Mouse (Mus musculus) limb, embryonic 14.5 days (tissue): Measurements from ENCODE around the gene Snx33. TPM values are rescaled to one million over a fixed set of nuclear protein-coding genes. Genes with fewer than 3 reads are reported as not detected.

Experiments
- ATAC-seq: fragments of 200-750 bp; cut with Nextera tagmentation; 2 replicates; pipeline ENCODE4 v1.8.0; 2017; ENCODE audit warnings: low read depth, moderate number of reproducible peaks, moderate TSS enrichment; ENCODE audit not compliant: low FRiP score
- DNase-seq: peaks from one replicate; pipeline ENCODE4 v3.0.0-alpha.2; 2015; ENCODE audit warnings: low spot score
- H3K27ac ChIP-seq: fragments of 300-500 bp; sonication (generic); replicated peaks from 2 replicates; pipeline ENCODE4 v1.5.1; 2014; ENCODE audit warnings: low read depth, mild to moderate bottlenecking, low read length, moderate library complexity, mixed read lengths
- H3K27me3 ChIP-seq: fragments of 300-500 bp; sonication (generic); 2 replicates; pipeline ENCODE4 v1.6.1; 2014; ENCODE audit warnings: low read length, mixed read lengths; ENCODE audit not compliant: control insufficient read depth, insufficient read depth
- H3K36me3 ChIP-seq: fragments of 300-500 bp; sonication (generic); 2 replicates; pipeline ENCODE4 v1.6.1; 2014; ENCODE audit warnings: mild to moderate bottlenecking, low read length, moderate library complexity, mixed read lengths; ENCODE audit not compliant: control insufficient read depth, insufficient read depth
- H3K4me1 ChIP-seq: fragments of 300-500 bp; sonication (generic); 2 replicates; pipeline ENCODE4 v1.6.1; 2014; ENCODE audit warnings: antibody characterized with exemption, low read length, mixed read lengths; ENCODE audit not compliant: control insufficient read depth, insufficient read depth
- H3K4me2 ChIP-seq: fragments of 300-500 bp; sonication (generic); replicated peaks from 2 replicates; pipeline ENCODE4 v1.6.1; 2014; ENCODE audit warnings: low read depth, mild to moderate bottlenecking, low read length, moderate library complexity; ENCODE audit not compliant: severe bottlenecking
- H3K4me3 ChIP-seq: fragments of 300-500 bp; sonication (generic); replicated peaks from 2 replicates; pipeline ENCODE4 v1.5.1; 2014; ENCODE audit warnings: low read length
- H3K9ac ChIP-seq: fragments of 300-500 bp; sonication (generic); 2 replicates; pipeline ENCODE4 v1.6.1; 2014; ENCODE audit warnings: mild to moderate bottlenecking, low read depth, low read length, moderate library complexity; ENCODE audit not compliant: severe bottlenecking
- H3K9me3 ChIP-seq: fragments of 300-500 bp; sonication (generic); 2 replicates; pipeline ENCODE4 v1.6.1; 2016; ENCODE audit warnings: low read length; ENCODE audit not compliant: control insufficient read depth
- POLR2A ChIP-seq: fragments of 200-500 bp; IDR thresholded peaks from 2 replicates; pipeline ENCODE4 v1.8.0; 2012; ENCODE audit warnings: inconsistent platforms, mild to moderate bottlenecking, moderate library complexity, borderline replicate concordance; ENCODE audit not compliant: insufficient read depth, insufficient read length; ENCODE audit errors: extremely low read depth
- WGBS: fragments of 180-500 bp; shearing (Covaris S2); extraction: QIAGEN DNeasy Blood & Tissue Kit; methylation state at CpG from one replicate; pipeline ENCODE4 v1.1.7; 2014; 5-methylcytosine and 5-hydroxymethylcytosine counted together
- polyA plus RNA-seq, 2 experiments: library from polyadenylated mRNA; depleted of rRNA in 1 of 2; stranded (reverse) in 1 of 2; unstranded in 1 of 2; fragments of >200 nt; fragmentation: Nextera tagmentation in 1 of 2; extraction: Ambion mirVana in 1 of 2; gene quantifications; 2 replicates each; pipeline versions ENCODE4 v1.2.1 to v1.2.3; 2012 to 2014

Snx33 gene
- polyA plus RNA-seq, 2 experiments: 8.1 to 11.4 TPM

DNA sequence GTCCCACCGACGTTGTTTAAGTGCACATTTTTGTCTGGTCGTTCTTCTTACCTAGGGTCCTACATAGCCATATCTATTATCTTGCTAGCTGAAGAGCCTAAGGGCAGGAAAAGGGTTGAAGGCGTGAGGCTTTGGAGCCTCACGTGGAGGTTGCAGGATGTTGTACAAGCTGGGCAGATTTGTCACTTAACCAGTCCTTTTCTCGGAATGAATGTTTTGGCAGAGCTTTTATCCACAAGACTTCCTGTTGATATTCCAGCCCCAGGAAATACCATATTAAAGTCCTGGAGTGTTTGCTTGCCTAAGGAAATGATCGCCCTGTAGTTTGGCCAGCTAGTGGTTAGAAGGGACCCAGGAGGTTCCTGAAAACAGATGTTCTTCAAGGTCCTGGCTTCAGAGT lies 10.2 kb upstream of the Snx33 start:
- H3K9ac ChIP-seq: peak overlapping the region; percentile 77
- H3K4me3 ChIP-seq: peak overlapping the region; percentile 76
- peak overlapping the region; percentile 84 for H3K27ac ChIP-seq
- TF ChIP-seq POLR2A: no peak
- WGBS: under 1% methylated on average over 7 of the region's 7 CpGs
- DNase-seq (no peak), ATAC-seq (no peak)
- H3K9me3 ChIP-seq: no peaks in the 10 kb centered on the region
- no peaks in the 10 kb centered on the region for H3K36me3 ChIP-seq
- peak overlapping the region; percentile 73 for H3K4me2 ChIP-seq
- H3K27me3 ChIP-seq: no peaks in the 10 kb centered on the region
- peaks cover 11% of the 10 kb centered on the region for H3K4me1 ChIP-seq

DNA sequence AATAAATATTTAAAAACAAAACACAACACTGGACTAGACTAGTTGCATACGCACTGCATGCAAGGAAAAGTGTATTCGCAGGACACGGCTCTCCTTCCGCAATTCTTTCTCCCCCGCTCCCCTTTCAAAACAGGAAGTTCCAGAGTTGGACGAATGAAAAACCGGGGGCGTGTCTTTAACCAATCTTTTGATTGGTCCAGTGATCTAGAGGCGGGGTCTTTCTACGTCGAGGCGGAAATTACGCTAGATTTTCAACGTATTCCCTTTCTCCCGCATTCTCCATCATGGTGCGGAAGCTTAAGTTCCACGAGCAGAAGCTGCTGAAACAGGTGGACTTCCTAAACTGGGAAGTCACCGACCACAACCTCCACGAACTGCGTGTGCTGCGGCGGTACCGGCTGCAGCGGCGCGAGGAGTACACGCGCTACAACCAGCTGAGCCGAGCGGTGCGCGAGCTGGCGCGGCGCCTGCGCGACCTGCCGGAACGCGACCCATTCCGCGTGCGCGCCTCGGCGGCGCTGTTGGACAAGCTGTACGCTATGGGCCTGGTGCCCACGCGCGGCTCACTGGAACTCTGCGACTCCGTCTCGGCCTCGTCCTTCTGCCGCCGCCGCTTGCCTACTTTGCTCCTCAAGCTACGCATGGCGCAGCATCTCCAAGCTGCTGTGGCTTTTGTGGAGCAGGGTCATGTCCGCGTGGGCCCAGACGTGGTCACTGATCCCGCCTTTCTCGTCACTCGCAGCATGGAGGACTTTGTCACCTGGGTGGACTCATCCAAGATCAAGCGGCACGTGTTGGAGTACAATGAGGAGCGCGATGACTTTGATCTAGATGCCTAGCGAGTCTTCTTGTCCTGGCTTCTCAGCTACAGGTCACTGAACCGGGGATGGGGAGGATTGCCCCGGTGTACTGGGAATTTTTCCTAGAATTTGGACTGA lies 9.3 kb upstream of the Snx33 start, which contains the start of gene Imp3:
Gene Imp3, plus strand, starts transcription at position 253 of the 938 bp plus-strand sequence.
- TF ChIP-seq POLR2A: no peak
- H3K4me2 ChIP-seq: peak within 1 kb of the TSS; percentile 73
- H3K4me1 ChIP-seq: peaks cover 11% of the 10 kb centered on the region
- H3K9ac ChIP-seq: peak within 1 kb of the TSS; percentile 77
- WGBS: under 1% methylated on average over 73 of the region's 73 CpGs
- H3K27ac ChIP-seq: peak within 1 kb of the TSS; percentile 84
- DNase-seq (peak; percentile 100), ATAC-seq (peak; percentile 95)
- H3K36me3 ChIP-seq: no peaks in the 10 kb centered on the region
- no peaks in the 10 kb centered on the region for H3K9me3 ChIP-seq
- peak within 1 kb of the TSS; percentile 76 for H3K4me3 ChIP-seq
- no peaks in the 10 kb centered on the region for H3K27me3 ChIP-seq

DNA sequence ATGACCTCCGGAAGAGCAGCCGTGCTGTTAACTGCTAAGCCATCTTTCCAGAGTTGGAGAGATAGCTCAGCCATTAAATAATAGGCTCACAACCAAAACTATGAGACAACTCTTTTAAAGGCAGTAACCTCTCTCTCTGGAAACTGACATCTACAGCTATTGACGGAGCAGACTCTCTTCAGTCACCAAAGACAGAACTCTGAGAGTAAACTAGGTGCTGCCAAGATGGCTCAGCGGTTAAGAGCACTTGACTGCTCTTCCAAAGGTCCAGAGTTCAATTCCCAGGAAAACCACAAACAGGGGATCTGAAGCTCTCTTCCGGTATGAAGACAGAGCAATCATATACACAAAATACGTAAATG lies 8.7 kb upstream of the Snx33 start:
- Histone ChIP-seq H3K4me1 (peaks cover 11% of the 10 kb centered on the region), H3K4me2 (peak overlapping the region; percentile 54), H3K27ac (no peak overlapping the region), H3K36me3 (no peaks in the 10 kb centered on the region), H3K4me3 (peak overlapping the region; percentile 76), H3K27me3 (no peaks in the 10 kb centered on the region), H3K9me3 (no peaks in the 10 kb centered on the region), H3K9ac (0 out of 2 replicates have a peak overlapping the region, but pooled peaks have one; percentile 36)
- DNase-seq (no peak), ATAC-seq (no peak)
- WGBS: 22% methylated on average over 6 of the region's 6 CpGs
- no peak for TF ChIP-seq POLR2A

DNA sequence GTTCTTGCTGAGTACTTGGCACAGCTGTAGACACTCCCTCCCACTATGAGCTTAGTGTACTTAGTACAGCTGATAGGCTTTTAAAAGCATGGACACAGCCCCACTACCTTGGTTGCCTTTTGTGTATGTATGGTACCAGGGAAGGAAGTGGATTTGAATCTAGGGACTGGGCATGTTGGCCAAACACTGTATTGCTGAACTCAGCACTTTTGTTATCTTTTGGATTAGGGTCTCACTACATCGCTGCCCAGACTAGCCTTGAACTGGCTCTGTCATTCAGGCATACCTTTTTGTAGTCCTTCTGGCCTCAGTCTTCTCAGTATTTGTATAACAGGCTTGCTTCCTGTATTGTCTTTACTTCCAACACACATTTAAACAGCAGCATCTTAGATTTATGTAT lies 2.4 kb upstream of the Snx33 start:
- Histone ChIP-seq H3K9ac (no peak overlapping the region), H3K9me3 (no peaks in the 10 kb centered on the region), H3K4me3 (no peak overlapping the region), H3K27me3 (no peaks in the 10 kb centered on the region), H3K4me1 (peaks cover 15% of the 10 kb centered on the region), H3K4me2 (no peak overlapping the region), H3K36me3 (peaks cover 7% of the 10 kb centered on the region), H3K27ac (no peak overlapping the region)
- WGBS: 82% methylated on average over 1 of the region's 1 CpGs
- DNase-seq (no peak), ATAC-seq (no peak)
- TF ChIP-seq POLR2A: no peak

DNA sequence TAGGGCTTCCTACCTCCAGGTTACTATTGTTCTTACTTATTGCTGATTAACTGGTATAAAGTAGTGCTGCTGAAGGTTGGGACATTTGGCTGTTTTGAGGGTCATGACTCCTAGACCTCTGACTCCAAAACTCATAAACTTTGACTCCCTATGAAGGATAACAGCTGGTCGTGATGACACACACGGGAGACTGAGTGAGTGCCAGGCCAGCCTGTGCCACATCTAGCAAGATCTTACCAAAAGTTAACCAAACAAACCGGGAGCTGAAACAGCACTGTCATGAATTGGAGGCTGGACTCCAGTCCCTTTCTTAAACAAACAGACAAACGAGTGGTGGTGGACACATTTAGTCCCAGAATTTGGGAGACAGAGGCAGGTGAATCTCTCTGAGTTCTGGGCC lies 1.3 kb upstream of the Snx33 start:
- 43% methylated on average over 4 of the region's 4 CpGs for WGBS
- TF ChIP-seq POLR2A: no peak
- H3K4me1 ChIP-seq: peaks cover 25% of the 10 kb centered on the region
- H3K9me3 ChIP-seq: no peaks in the 10 kb centered on the region
- peaks cover 12% of the 10 kb centered on the region for H3K36me3 ChIP-seq
- no peak for ATAC-seq
- H3K27me3 ChIP-seq: no peaks in the 10 kb centered on the region
- no peak overlapping the region for H3K9ac ChIP-seq
- no peak overlapping the region for H3K4me2 ChIP-seq
- no peak for DNase-seq
- H3K4me3 ChIP-seq: no peak overlapping the region
- no peak overlapping the region for H3K27ac ChIP-seq
